Mouse (Mus musculus) layer of hippocampus, adult 8-10 months (tissue): Measurements from ENCODE around the gene Gm4871. TPM values are rescaled to one million over a fixed set of nuclear protein-coding genes. Genes with fewer than 3 reads are reported as not detected.
"Not testable (repeated sequence)": the region's sequence is repeated elsewhere in the genome, so short reads cannot be mapped to it uniquely, and the experiment has no call there.

Experiments
- DNase-seq, 2 experiments: peaks; one replicate each; pipeline ENCODE4 v3.0.0; 2022; ENCODE audit warnings: low spot score in 2 of 2
- total RNA-seq, 4 experiments: library from RNA; stranded (reverse); gene quantifications; 2 replicates each; pipeline ENCODE4 v1.2.4; 2022

Gene Gm4871
- not detected for total RNA-seq

GRCm38 (mm10) chr5:145032391-145032790, at the start of gene Gm4871:
TSS of gene Gm4871 (minus strand) at chr5:145032754.
- not testable (repeated sequence) for DNase-seq

DNA sequence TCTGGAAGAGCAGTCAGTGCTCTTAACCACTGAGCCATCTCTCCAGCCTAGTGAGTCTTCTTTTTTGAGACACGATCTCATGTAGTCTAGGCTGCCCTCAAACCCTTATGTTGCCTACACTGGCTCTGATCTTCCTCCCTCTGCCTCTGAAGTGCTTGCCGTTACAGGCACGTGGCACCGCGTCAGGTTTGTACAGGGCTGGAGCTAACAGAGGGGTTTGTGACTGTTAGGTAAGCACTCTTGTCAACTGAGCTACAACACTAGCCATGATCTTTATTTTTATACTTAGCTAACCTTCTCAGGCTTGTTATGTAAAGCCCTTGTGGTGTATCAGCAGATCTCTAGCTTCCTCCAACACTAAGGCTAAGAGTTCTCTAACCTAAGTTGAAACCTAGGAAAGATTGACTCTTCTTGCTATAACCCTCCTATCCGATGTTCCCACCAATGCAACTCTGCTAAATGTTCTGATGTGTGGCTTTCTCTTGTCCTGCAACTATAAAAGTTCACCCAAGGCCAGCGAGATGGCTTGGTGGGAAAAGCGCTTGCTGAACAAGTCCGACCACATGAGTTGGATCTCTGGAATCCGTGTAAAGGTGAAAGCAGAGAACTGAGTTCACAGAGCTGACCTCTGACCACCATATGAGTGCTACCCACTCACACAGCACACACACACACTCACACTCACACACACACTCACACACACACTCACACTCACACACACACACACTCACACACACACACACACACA, 49.5 kb upstream of the Gm4871 start:
- DNase-seq: no peak

GRCm38 (mm10) chr5:145075081-145075480, 42.5 kb upstream of the Gm4871 start:
- DNase-seq: no peak

- DNase-seq: no peak
These were observed 38.8 kb upstream of the Gm4871 start for GRCm38 (mm10) chr5:145071342-145071741.

DNA sequence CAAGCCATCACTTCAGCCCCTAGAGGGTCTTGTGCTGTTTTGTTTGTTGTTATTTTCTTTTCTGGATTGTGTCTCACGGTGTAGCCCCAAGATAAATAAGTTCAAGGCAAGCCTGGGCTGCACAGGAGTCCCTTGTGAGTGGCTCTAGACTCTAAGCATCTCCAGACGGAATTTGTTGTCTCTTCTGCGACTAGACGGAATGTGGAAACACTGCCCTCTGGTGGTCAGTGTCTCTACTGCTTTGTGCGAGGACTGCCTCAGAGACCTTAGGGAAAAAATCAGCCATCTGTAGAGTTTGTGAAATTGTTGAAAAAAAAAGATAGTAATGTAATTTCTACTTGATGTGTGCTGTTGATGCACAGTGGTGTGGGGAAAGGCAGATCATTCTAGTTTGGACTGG, 37.2 kb upstream of the Gm4871 start:
- peak; percentile 49 to 81 for DNase-seq

- DNase-seq: no peak
These were observed 36.3 kb upstream of the Gm4871 start for GRCm38 (mm10) chr5:145068863-145069262.

DNA sequence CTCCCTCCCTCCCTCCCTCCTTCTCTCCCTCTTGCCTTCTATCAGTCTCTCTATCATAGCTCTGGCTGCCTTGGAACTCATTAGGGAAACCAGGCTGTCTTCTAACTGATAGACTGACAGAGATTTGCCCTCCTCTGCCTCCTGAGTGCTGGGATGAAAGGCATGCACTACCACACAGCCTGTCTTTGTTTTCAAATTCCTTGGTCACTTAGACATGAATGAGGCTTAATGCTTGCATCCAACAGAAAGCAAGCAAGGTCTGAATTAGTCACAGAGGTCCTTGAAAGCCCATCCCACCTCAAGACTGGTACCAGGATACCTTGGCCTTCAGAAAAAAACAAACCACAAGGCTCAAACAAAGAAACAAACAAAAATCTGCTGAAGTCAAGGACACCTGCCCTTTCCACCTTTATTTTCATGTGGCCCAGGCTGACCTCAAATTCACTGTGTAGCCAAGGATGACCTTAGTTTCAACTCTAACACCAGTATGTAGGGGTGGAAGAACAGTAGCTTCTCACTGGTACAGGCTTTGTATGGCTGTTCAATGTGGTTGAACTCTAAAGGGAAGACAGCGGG, 32.3 kb upstream of the Gm4871 start:
- no peak for DNase-seq

DNA sequence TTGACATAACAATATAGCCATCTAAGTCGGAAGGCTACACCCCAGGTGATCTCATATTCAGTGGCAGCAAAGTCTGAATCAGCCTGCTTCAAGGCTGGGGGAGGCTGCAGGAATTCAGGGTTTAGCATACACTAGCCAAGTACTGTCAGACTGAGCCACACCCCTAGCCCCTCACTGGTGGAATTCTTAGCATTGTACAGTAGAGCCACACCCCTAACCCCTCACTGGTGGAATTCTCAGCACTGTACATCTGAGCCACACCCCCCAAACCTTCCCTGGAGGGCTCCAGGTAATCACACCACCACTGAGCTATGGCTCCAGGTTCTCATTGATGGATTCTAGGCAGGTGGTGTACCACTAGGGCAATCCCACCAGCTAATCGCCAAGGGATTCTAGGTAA, 27.0 kb upstream of the Gm4871 start:
- no peak for DNase-seq

DNA sequence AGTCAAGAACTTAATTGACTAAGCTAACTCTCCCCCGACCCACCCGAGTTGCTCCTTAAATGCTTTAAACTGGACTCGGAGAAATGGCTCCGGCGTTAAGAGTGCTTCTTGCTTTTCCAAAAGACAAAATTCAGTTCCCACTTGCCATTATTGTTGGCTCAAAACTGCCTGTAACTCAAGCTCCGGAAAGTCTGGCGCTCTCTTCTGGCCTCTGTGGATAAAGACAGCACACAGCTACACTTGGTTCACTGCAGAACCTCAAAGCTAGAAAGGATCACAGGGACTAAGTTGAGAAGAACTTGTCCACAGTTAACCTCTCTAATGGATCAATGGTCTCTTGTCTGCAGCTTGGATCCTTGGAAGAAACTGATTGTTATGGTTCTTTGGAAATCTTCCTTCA, 26.2 kb upstream of the Gm4871 start:
- DNase-seq: no peak

GRCm38 (mm10) chr5:145057907-145058306, 25.4 kb upstream of the Gm4871 start:
- DNase-seq: no peak

- DNase-seq: not testable (repeated sequence)
These were observed 21.6 kb upstream of the Gm4871 start for GRCm38 (mm10) chr5:145054187-145054586.

- not testable (repeated sequence) for DNase-seq
These were observed 10.1 kb upstream of the Gm4871 start, which contains the start of gene 1700018F24Rik for GRCm38 (mm10) chr5:145042690-145043089. TSS of gene 1700018F24Rik (plus strand) at chr5:145042990.

DNA sequence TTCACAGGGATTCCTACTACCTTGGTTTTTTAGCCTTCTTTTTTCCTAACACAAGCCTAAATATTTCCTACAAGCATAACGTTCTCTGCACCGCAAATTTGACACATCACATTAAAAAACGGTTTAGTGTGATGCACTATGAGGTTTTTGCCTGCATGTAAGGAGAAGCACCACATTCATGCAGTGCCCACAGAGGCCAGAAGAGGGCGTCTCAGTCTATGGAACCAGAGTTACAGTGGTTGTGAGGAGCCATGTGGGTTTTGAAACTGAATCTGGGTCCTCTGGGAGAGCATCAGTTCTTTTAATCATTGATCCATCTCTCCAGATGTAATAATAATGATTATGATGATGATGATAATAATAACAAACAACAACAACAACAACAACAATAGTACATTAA, 9.1 kb upstream of the Gm4871 start:
- DNase-seq: no peak

GRCm38 (mm10) chr5:145030476-145030875, 2.1 kb downstream of the Gm4871 start:
- not testable (repeated sequence) for DNase-seq

DNA sequence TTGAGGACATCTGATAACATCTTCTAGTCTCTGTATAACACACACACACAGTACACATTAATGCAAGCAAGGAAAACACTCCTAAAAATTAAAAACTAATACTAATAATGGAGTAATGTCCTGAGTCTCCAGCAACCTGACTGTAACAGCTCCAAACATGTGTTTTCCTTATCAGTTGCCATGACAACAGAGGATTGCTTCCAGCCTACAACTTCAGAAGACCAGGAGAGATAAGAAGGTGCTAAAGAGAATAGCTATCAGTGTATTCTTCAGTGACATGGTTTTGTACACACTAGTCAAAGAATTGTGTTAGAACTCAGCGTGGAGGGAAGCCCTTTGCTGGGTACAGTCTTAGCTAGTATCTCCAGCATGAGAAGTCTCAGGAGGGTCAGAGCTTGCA, 11.8 kb downstream of the Gm4871 start:
- not testable (repeated sequence) for DNase-seq

GRCm38 (mm10) chr5:145020254-145020653, 12.3 kb downstream of the Gm4871 start:
- not testable (repeated sequence) for DNase-seq

DNA sequence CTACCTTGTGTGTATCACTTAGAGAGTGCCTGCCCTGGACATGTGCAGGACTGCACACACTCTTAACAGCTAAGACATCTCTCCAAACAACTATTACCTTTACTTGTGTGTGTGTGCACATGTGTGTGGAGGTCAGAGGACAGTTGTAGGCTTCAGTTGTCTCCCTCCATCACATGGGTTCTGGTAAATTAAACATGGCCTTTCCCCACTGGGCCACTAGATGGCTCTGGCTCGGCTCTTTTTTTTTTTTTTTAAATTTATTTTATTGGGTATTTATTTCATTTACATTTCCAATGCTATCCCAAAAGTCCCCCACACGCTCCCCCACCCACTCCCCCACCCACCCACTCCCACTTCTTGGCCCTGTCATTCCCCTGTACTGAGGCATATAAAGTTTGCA, 15.8 kb downstream of the Gm4871 start:
- not testable (repeated sequence) for DNase-seq

DNA sequence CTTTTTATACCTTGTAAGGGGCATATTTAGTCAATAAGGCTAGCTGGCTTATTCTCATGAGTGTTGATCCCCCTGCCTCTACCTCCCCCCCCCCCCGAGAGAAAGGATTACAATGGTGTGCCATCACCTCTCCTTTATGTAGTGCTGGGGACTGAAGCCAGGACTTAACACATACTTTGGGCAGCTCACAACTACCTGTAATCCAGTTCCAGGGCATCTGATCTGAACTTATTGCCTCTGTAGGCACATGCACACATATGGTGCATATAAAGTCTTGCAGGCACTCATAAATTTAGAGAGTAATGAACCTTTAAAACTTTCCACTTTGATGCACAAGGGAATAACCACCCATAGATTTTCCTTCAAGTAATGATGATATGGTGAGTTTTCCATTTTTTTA, 18.3 kb downstream of the Gm4871 start:
- DNase-seq: no peak

GRCm38 (mm10) chr5:145008878-145009659, 23.5 kb downstream of the Gm4871 start:
- DNase-seq: no peak

DNA sequence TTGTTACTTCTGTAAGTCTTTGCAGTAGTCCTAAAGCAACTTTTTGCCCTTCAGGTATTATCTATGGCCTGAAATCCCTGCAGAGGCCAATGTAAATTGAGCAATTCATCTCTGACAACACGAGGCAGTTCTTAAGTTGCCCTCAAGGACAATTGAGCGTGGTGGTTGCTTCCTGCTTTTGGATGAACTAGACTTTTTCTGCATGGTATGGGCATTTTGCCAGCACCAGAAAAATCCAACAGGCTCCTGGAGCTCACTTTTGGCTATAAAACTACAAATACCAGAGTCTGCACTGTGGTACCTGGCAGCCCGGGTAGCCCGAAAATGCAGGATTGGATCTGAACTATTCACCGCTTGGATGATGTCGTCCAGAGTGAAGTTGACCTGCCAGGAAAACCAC, 27.0 kb downstream of the Gm4871 start:
- DNase-seq: no peak

- DNase-seq: no peak
These were observed 28.1 kb downstream of the Gm4871 start for GRCm38 (mm10) chr5:145004495-145004894.

DNA sequence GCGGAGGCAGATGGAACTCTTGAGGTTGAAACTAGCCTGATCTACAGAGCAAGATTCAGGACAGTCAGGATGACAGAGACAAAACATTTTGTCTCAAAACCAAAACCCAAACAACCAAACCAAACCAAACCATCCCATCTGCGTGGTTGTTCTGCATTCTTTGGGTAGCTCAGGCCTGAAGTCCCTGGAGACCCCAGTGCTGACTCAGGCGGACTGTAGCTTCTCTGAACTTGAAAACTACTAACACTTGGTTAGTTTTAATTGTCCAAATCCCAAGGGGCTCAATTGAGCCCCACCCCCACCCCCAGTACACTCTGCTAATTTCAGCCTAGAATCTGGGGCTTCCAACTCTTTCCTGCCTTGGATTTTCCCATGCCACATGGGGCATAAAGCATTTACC, 29.2 kb downstream of the Gm4871 start:
- no peak for DNase-seq
